Mouse (Mus musculus) C2C12 (cell line): ENCODE results near the gene Tbc1d32. TPM values are rescaled to one million over a fixed set of nuclear protein-coding genes. Genes with fewer than 3 reads are reported as not detected.

Experiments
- H3K27me3 ChIP-seq: one replicate; pipeline ENCODE4 v1.6.1; 2011; ENCODE audit not compliant: control insufficient read depth, insufficient read depth, insufficient read length
- H3K36me3 ChIP-seq: one replicate; pipeline ENCODE4 v1.6.1; 2011; ENCODE audit not compliant: control insufficient read depth, insufficient read depth
- H3K4me3 ChIP-seq: one replicate; pipeline ENCODE4 v1.5.1; 2011; ENCODE audit warnings: mild to moderate bottlenecking, control low read depth; ENCODE audit not compliant: poor library complexity, insufficient read depth, severe bottlenecking
- H3K79me2 ChIP-seq: one replicate; pipeline ENCODE4 v1.6.1; 2011; ENCODE audit not compliant: control insufficient read depth, insufficient read depth
- H3K79me3 ChIP-seq: one replicate; pipeline ENCODE4 v1.6.1; 2011; ENCODE audit warnings: low read depth, control low read depth
- H3ac ChIP-seq: one replicate; pipeline ENCODE3; 2011; ENCODE audit warnings: low read depth; ENCODE audit not compliant: control insufficient read depth, insufficient read length
- CTCF ChIP-seq: IDR thresholded peaks from one replicate; pipeline ENCODE4 v1.5.1; 2011; ENCODE audit not compliant: control insufficient read depth, insufficient read depth, insufficient read length
- FOSL1 ChIP-seq: IDR thresholded peaks from one replicate; pipeline ENCODE4 v1.8.0; 2011; ENCODE audit warnings: mild to moderate bottlenecking, low read length; ENCODE audit not compliant: poor library complexity, insufficient read depth, severe bottlenecking
- polyA plus RNA-seq: library from polyadenylated mRNA; unstranded; fragments of >200 nt; fragmentation: generic; extraction: Trizol; gene quantifications from one replicate; pipeline ENCODE4 v1.2.1, GENCODE M21; 2012; ENCODE audit warnings: missing spikeins

Gene Tbc1d32
- polyA plus RNA-seq, 1 experiment: 0.71 TPM

DNA sequence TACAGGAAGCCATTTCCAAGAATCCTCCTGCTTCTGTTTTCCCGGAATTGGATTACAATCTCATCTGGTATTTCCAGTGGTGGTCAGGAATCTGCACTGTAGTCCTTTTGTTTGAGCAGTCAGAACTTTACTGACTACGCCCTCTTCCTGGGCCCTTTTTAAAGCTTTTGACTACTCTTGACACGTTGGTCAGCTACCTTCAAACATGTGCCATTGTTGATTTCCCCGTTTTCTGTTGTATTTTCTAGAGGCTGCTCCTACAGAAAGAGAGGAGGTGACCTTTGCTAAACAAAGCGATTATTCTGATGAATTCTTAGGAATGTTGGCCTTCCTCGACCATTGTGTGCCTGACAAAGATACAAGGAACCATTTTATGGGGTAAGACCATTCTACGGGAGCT is 250.5 kb downstream of the Tbc1d32 start:
- TF ChIP-seq CTCF (no peak), FOSL1 (no peak)
- no peak overlapping the region for H3ac ChIP-seq
- no peaks in the 10 kb centered on the region for H3K27me3 ChIP-seq
- H3K79me3 ChIP-seq: no peaks in the 10 kb centered on the region
- no peaks in the 10 kb centered on the region for H3K79me2 ChIP-seq
- no peaks in the 10 kb centered on the region for H3K36me3 ChIP-seq
- H3K4me3 ChIP-seq: no peak overlapping the region

Other genes with a start within 250 kb of the Tbc1d32 start
- gene Msl3l2, start 121.8 kb downstream of the Tbc1d32 start, polyA plus RNA-seq: 1.0 TPM
- gene Gja1, start 148.6 kb upstream of the Tbc1d32 start, polyA plus RNA-seq: 37.3 TPM